Mouse (Mus musculus) midbrain, postnatal 0 days (tissue): Measurements from ENCODE around the gene Gm8453. TPM values are rescaled to one million over a fixed set of nuclear protein-coding genes. Genes with fewer than 3 reads are reported as not detected.
"Not testable (repeated sequence)": the region's sequence is repeated elsewhere in the genome, so short reads cannot be mapped to it uniquely, and the experiment has no call there.

ENCODE experiments used
- ATAC-seq: fragments of 200-750 bp; cut with Nextera tagmentation; 2 replicates; pipeline ENCODE4 v1.8.0; 2017; ENCODE audit warnings: moderate number of reproducible peaks, mild to moderate bottlenecking, moderate TSS enrichment, moderate library complexity; ENCODE audit not compliant: low FRiP score
- DNase-seq: peaks from one replicate; pipeline ENCODE4 v3.0.0-alpha.2; 2015; ENCODE audit warnings: low spot score
- H3K27ac ChIP-seq: fragments of 300-500 bp; sonication (generic); 2 replicates; pipeline ENCODE4 v1.5.1; 2014; ENCODE audit warnings: low read depth, mild to moderate bottlenecking, low read length, mixed read lengths
- H3K27me3 ChIP-seq: fragments of 300-500 bp; sonication (generic); 2 replicates; pipeline ENCODE4 v1.6.1; 2014; ENCODE audit warnings: low read length, control low read depth, mixed read lengths; ENCODE audit not compliant: insufficient read depth
- H3K36me3 ChIP-seq: fragments of 300-500 bp; sonication (generic); 2 replicates; pipeline ENCODE4 v1.6.1; 2014; ENCODE audit warnings: low read length, control low read depth, mixed read lengths; ENCODE audit not compliant: insufficient read depth
- H3K4me1 ChIP-seq: fragments of 300-500 bp; sonication (generic); 2 replicates; pipeline ENCODE4 v1.6.1; 2014; ENCODE audit warnings: mild to moderate bottlenecking, control low read depth, antibody characterized with exemption, low read length, mixed read lengths; ENCODE audit not compliant: insufficient read depth
- H3K4me2 ChIP-seq: fragments of 300-500 bp; sonication (generic); 2 replicates; pipeline ENCODE4 v1.6.1; 2014; ENCODE audit warnings: low read depth, mild to moderate bottlenecking, low read length, mixed read lengths; ENCODE audit not compliant: poor library complexity, severe bottlenecking
- H3K4me3 ChIP-seq: fragments of 300-500 bp; sonication (generic); 2 replicates; pipeline ENCODE4 v1.5.1; 2014; ENCODE audit warnings: low read depth, mild to moderate bottlenecking, low read length, moderate library complexity
- H3K9ac ChIP-seq: fragments of 300-500 bp; sonication (generic); replicated peaks from 2 replicates; pipeline ENCODE4 v1.6.1; 2014; ENCODE audit warnings: mild to moderate bottlenecking, low read length, moderate library complexity, mixed read lengths; ENCODE audit not compliant: poor library complexity, severe bottlenecking
- H3K9me3 ChIP-seq: fragments of 300-500 bp; sonication (generic); 2 replicates; pipeline ENCODE4 v1.6.1; 2016; ENCODE audit warnings: low read length, control low read depth
- WGBS: fragments of 180-500 bp; shearing (Covaris S2); extraction: QIAGEN DNeasy Blood & Tissue Kit; methylation state at CpG from one replicate; pipeline ENCODE4 v1.1.7; 2014; 5-methylcytosine and 5-hydroxymethylcytosine counted together
- polyA plus RNA-seq: library from polyadenylated mRNA; unstranded; fragments of >200 nt; fragmentation: Nextera tagmentation; extraction: Ambion mirVana; gene quantifications from 2 replicates; pipeline ENCODE4 v1.2.1, GENCODE M21; 2015
- total RNA-seq: library from RNA; depleted of rRNA; stranded (reverse); fragments of >200 nt; gene quantifications from 2 replicates; pipeline ENCODE4 v1.2.3, GENCODE M21; 2014; rRNA removed

Gene Gm8453
- total RNA-seq (not detected in 2 replicates), polyA plus RNA-seq (not detected in 2 replicates)

GRCm38 (mm10) chr7:22229384-22229783 lies at the start of gene Gm8453:
Gene Gm8453 (minus strand): TSS chr7:22229484.
- H3K4me1 ChIP-seq, H3K27me3 ChIP-seq, H3K36me3 ChIP-seq, H3K9ac ChIP-seq, DNase-seq, H3K9me3 ChIP-seq, H3K4me3 ChIP-seq, ATAC-seq, H3K4me2 ChIP-seq, H3K27ac ChIP-seq: not testable (repeated sequence)
- 23% methylated on average over 1 of the region's 2 CpGs for WGBS

GRCm38 (mm10) chr7:22201164-22201563 lies 28.1 kb downstream of the Gm8453 start, which contains the start of gene Gm8653:
Gene Gm8653 (minus strand): TSS chr7:22201264.
- DNase-seq, H3K27ac ChIP-seq, H3K27me3 ChIP-seq, H3K9me3 ChIP-seq, ATAC-seq, H3K4me2 ChIP-seq, H3K4me3 ChIP-seq, H3K36me3 ChIP-seq, H3K4me1 ChIP-seq, H3K9ac ChIP-seq: not testable (repeated sequence)
- WGBS, result no CpG with 5 or more reads among the region's 2 CpGs

GRCm38 (mm10) chr7:22189077-22189476 lies 40.2 kb downstream of the Gm8453 start, which contains the start of gene Vmn1r143:
Gene Vmn1r143 (plus strand): TSS chr7:22189377.
- not testable (repeated sequence) for H3K4me1 ChIP-seq, H3K36me3 ChIP-seq, H3K27ac ChIP-seq, DNase-seq, H3K9ac ChIP-seq, H3K4me2 ChIP-seq, H3K4me3 ChIP-seq, H3K9me3 ChIP-seq, H3K27me3 ChIP-seq, ATAC-seq
- no CpG with 5 or more reads among the region's 3 CpGs for WGBS

Other genes with a start within 250 kb of the Gm8453 start
- not detected in 2 replicates for gene Vmn1r137, start 234.9 kb downstream of the Gm8453 start, total RNA-seq
- gene Vmn1r137, start 234.9 kb downstream of the Gm8453 start, polyA plus RNA-seq, result not detected in 2 replicates
- not detected in 2 replicates for gene Vmn1r138, start 200.6 kb downstream of the Gm8453 start, total RNA-seq
- gene Vmn1r138, start 200.6 kb downstream of the Gm8453 start, polyA plus RNA-seq, result not detected in 2 replicates
- not detected in 2 replicates for gene Gm6176, start 173.2 kb downstream of the Gm8453 start, total RNA-seq
- gene Gm6176, start 173.2 kb downstream of the Gm8453 start, polyA plus RNA-seq, result not detected in 2 replicates
- gene Vmn1r139, start 160.4 kb downstream of the Gm8453 start, total RNA-seq, result not detected in 2 replicates
- gene Vmn1r139, start 160.4 kb downstream of the Gm8453 start, polyA plus RNA-seq, result not detected in 2 replicates
- not detected in 2 replicates for gene Gm16451, start 111.2 kb downstream of the Gm8453 start, total RNA-seq
- gene Gm16451, start 111.2 kb downstream of the Gm8453 start, polyA plus RNA-seq, result not detected in 2 replicates
- gene Gm10666, start 94.7 kb downstream of the Gm8453 start, total RNA-seq, result not detected in 2 replicates
- gene Gm10666, start 94.7 kb downstream of the Gm8453 start, polyA plus RNA-seq, result not detected in 2 replicates
- not detected in 2 replicates for gene Vmn1r142, start 65.4 kb downstream of the Gm8453 start, total RNA-seq
- gene Vmn1r142, start 65.4 kb downstream of the Gm8453 start, polyA plus RNA-seq, result not detected in 2 replicates
- gene Vmn1r143, start 40.1 kb downstream of the Gm8453 start, total RNA-seq, result not detected in 2 replicates
- gene Vmn1r143, start 40.1 kb downstream of the Gm8453 start, polyA plus RNA-seq, result not detected in 2 replicates
- gene Gm8653, start 28.2 kb downstream of the Gm8453 start, total RNA-seq, result not detected in 2 replicates
- not detected in 2 replicates for gene Gm8653, start 28.2 kb downstream of the Gm8453 start, polyA plus RNA-seq
- gene Gm4187, start 100.2 kb upstream of the Gm8453 start, total RNA-seq, result not detected in 2 replicates
- gene Gm4187, start 100.2 kb upstream of the Gm8453 start, polyA plus RNA-seq, result not detected in 2 replicates
- gene Gm8660, start 141.6 kb upstream of the Gm8453 start, total RNA-seq, result not detected in 2 replicates
- not detected in 2 replicates for gene Gm8660, start 141.6 kb upstream of the Gm8453 start, polyA plus RNA-seq
- gene Vmn1r148, start 184.1 kb upstream of the Gm8453 start, total RNA-seq, result not detected in 2 replicates
- not detected in 2 replicates for gene Vmn1r148, start 184.1 kb upstream of the Gm8453 start, polyA plus RNA-seq
- not detected in 2 replicates for gene Vmn1r149, start 208.7 kb upstream of the Gm8453 start, total RNA-seq
- gene Vmn1r149, start 208.7 kb upstream of the Gm8453 start, polyA plus RNA-seq, result not detected in 2 replicates
- gene Gm10665, start 234.6 kb upstream of the Gm8453 start, total RNA-seq, result not detected in 2 replicates
- gene Gm10665, start 234.6 kb upstream of the Gm8453 start, polyA plus RNA-seq, result not detected in 2 replicates